ENCODE assay signal across 8 mouse cellular contexts in genomic region chr1:156921290-156921994, GRCm38 (mm10). TPM values are rescaled to one million over a fixed set of nuclear protein-coding genes. Genes with fewer than 3 reads are reported as not detected.
A peak's percentile ranks its signal among the peaks of the same experiment; 100 is the strongest.
DNase-seq lines count a peak whose midpoint lies in the region; ATAC-seq and TF ChIP-seq lines count a peak whose summit lies in the region.

No protein-coding gene starts in this region.

- TF ChIP-seq EP300 in ES-Bruce4 (IDR thresholded peaks at IDR 0.05; ENCODE audit: insufficient read depth, low read depth, low read length) = no peak

- no peak for ATAC-seq in kidney, embryonic 15.5 days (replicated peaks; ENCODE audit: low FRiP score)
- ATAC-seq in heart, embryonic 13.5 days (ENCODE audit: extremely low read depth, insufficient number of reproducible peaks, low FRiP score, low TSS enrichment) = no peak

- H3K27ac ChIP-seq in kidney, embryonic 15.5 days = 0 out of 2 replicates have a peak overlapping the region, but pooled peaks have one; percentile 32
- H3K27ac ChIP-seq in ES-Bruce4 (ENCODE audit: insufficient read depth, low read length) = no peak overlapping the region
- peak overlapping the region; percentile 60 for H3K27ac ChIP-seq in heart, embryonic 13.5 days (replicated peaks)
- peak overlapping the region; percentile 57 for H3K27ac ChIP-seq in macrophage

- no peak overlapping the region for H3K9ac ChIP-seq in kidney, embryonic 15.5 days
- H3K9ac ChIP-seq in ES-Bruce4 (ENCODE audit: low read depth, poor library complexity, severe bottlenecking) = no peak overlapping the region
- H3K9ac ChIP-seq in heart, embryonic 13.5 days = peak overlapping the region; percentile 45; the same call in 1 of the 2 replicates

- no peaks in the 10 kb centered on the region for H3K9me3 ChIP-seq in kidney, embryonic 15.5 days (replicated peaks)
- H3K9me3 ChIP-seq in ES-Bruce4 (replicated peaks; ENCODE audit: control insufficient read depth, insufficient read depth, low read length, poor library complexity, severe bottlenecking) = no peaks in the 10 kb centered on the region
- H3K9me3 ChIP-seq in heart, embryonic 13.5 days = no peaks in the 10 kb centered on the region

- no peak for TF ChIP-seq POLR2A in ES-Bruce4 (IDR thresholded peaks at IDR 0.05; ENCODE audit: insufficient read depth, low read length)

- 70% methylated on average over 12 of the region's 12 CpGs for WGBS in kidney, embryonic 15.5 days
- WGBS in heart, embryonic 13.5 days = 58% methylated on average over 12 of the region's 12 CpGs
- 72% methylated on average over 12 of the region's 12 CpGs for WGBS in macrophage (ENCODE audit: missing documents)

- H3K4me2 ChIP-seq in kidney, embryonic 15.5 days = no peak overlapping the region
- H3K4me2 ChIP-seq in heart, embryonic 13.5 days = no peak overlapping the region

- H3K27me3 ChIP-seq in kidney, embryonic 15.5 days = no peaks in the 10 kb centered on the region
- no peaks in the 10 kb centered on the region for H3K27me3 ChIP-seq in ES-Bruce4 (ENCODE audit: control insufficient read depth, insufficient read depth, low read length, poor library complexity, severe bottlenecking)
- no peaks in the 10 kb centered on the region for H3K27me3 ChIP-seq in heart, embryonic 13.5 days (replicated peaks)

- peaks cover 11% of the 10 kb centered on the region for H3K4me1 ChIP-seq in kidney, embryonic 15.5 days
- H3K4me1 ChIP-seq in ES-Bruce4 (ENCODE audit: control insufficient read depth, insufficient read depth, low read length) = no peaks in the 10 kb centered on the region
- peaks cover 49% of the 10 kb centered on the region for H3K4me1 ChIP-seq in heart, embryonic 13.5 days

- TF ChIP-seq CTCF in ES-Bruce4 (IDR thresholded peaks at IDR 0.05; ENCODE audit: low read depth, low read length) = no peak

- H3K79me2 ChIP-seq in macrophage (ENCODE audit: inconsistent target) = no peaks in the 10 kb centered on the region

- no peak overlapping the region for H3K4me3 ChIP-seq in kidney, embryonic 15.5 days (replicated peaks)
- H3K4me3 ChIP-seq in ES-Bruce4 (ENCODE audit: low read depth, low read length) = peak overlapping the region; percentile 25; the same call in 1 of the 2 replicates
- H3K4me3 ChIP-seq in heart, embryonic 13.5 days = no peak overlapping the region
- H3K4me3 ChIP-seq in macrophage (ENCODE audit: inconsistent target) = no peak overlapping the region

- no peak for DNase-seq in kidney, adult 9 months
- DNase-seq in urinary bladder, adult 18-20 months (ENCODE audit: low spot score in 2 of 2) = no peak
- no peak for DNase-seq in urinary bladder, postnatal 36 days (ENCODE audit: low spot score in 2 of 2)
- DNase-seq in adrenal gland, adult (ENCODE audit: inconsistent age in 2 of 2, low spot score in 1 of 2) = no peak

- no peaks in the 10 kb centered on the region for H3K36me3 ChIP-seq in kidney, embryonic 15.5 days
- no peaks in the 10 kb centered on the region; the same call in 1 of the 2 replicates for H3K36me3 ChIP-seq in ES-Bruce4 (ENCODE audit: control insufficient read depth, insufficient read depth, low read length, poor library complexity, severe bottlenecking)
- no peaks in the 10 kb centered on the region for H3K36me3 ChIP-seq in heart, embryonic 13.5 days
- no peaks in the 10 kb centered on the region for H3K36me3 ChIP-seq in macrophage (ENCODE audit: inconsistent target)

RNA-seq across cellular contexts. Expression of gene Ralgps2, which starts 18.0 kb away (rescaled TPM):
- polyA plus RNA-seq in kidney, embryonic 15.5 days (2015; fragmentation: Nextera tagmentation; extraction: Ambion mirVana) = 66.0 and 67.9 TPM in 2 replicates
- 50.5 and 65.8 TPM in 2 replicates for polyA plus RNA-seq in ES-Bruce4 (2011; ENCODE audit: insufficient read depth, insufficient read length, low read depth, missing spikeins)
- 44.2 and 57.4 TPM in 2 replicates for polyA plus RNA-seq in heart, embryonic 13.5 days (2015; fragmentation: Nextera tagmentation; extraction: Ambion mirVana)
- 10 to 100 TPM in 21 of 26 experiments, 1 to 10 TPM in 5; 2.0 to 44.8 (median 20.4) TPM for total RNA-seq in macrophage (2018; cell fraction: chromatin; rRNA removed)
- 10 to 100 TPM in 2 of 26 experiments, 1 to 10 TPM in 24; 4.1 to 14.0 (median 6.9) TPM for total RNA-seq in macrophage (2018; cell fraction: cytosol; rRNA removed)
- total RNA-seq in macrophage (2018; cell fraction: nucleus; rRNA removed) = 10 to 100 TPM in 18 of 26 experiments, 1 to 10 TPM in 8; 4.0 to 27.7 (median 16.0) TPM
- polyA plus RNA-seq in macrophage (2018) = 4.7 to 8.8 TPM (median 5.8 TPM) in 3 replicates
